Mouse (Mus musculus): ENCODE measurements around the gene Dync1li1. TPM values are rescaled to one million over a fixed set of nuclear protein-coding genes. Genes with fewer than 3 reads are reported as not detected.
A peak's percentile ranks its signal among the peaks of the same experiment; 100 is the strongest.

The Dync1li1 gene
- polyA plus RNA-seq (2014; fragmentation: Nextera tagmentation; extraction: Ambion mirVana) = 49.9 and 51.1 TPM in 2 replicates

DNA sequence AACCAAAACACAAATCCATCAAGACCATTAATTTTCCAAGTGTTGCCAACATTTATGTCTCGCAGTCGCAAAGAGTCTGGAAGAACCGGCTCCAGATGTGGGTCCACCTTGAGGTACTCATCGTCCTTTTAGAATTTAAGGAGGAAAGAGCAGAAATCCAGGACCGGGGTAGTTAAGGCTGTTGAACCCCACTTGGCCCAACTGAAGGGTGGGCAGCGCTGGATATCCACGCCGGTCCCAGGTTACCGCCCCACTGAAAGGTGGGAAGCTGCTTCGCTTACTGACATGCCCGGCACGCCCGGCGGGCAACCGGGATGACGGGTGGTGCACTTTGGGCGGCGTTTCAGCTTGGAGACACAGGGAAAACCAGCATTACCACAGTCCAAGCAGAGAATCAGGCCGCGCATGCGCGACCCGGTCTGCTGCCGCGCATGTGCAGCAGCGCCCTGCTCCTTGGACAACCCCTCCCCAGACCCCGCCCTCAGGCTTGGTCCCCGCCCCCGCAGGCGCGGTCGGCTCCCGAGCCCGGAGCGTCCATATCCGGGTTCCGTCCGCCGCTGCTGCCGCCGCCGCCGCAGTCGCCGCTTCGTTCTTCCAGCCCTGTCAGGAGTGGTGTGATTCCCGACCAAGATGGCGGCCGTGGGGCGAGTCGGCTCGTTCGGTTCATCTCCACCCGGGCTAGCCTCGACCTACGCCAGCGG, at the start of gene Dync1li1:
Gene Dync1li1 (plus strand): TSS at position 539 of the 701 bp plus-strand sequence.
- Histone ChIP-seq H3K9ac (peak within 1 kb of the TSS; percentile 88), H3K9me3 (ENCODE audit: low read depth, low read length) (no peaks in the 10 kb centered on the region), H3K27me3 (ENCODE audit: insufficient read depth, low read length) (no peaks in the 10 kb centered on the region), H3K4me3 (ENCODE audit: low read depth, low read length) (peak within 1 kb of the TSS; percentile 93), H3K36me3 (ENCODE audit: insufficient read depth) (peaks cover 14% of the 10 kb centered on the region), H3K27ac (ENCODE audit: low read depth) (peak within 1 kb of the TSS; percentile 88), H3K4me2 (peak within 1 kb of the TSS; percentile 92), H3K4me1 (ENCODE audit: insufficient read depth) (peaks cover 13% of the 10 kb centered on the region; the same call in 1 of the 2 replicates)
- WGBS = under 1% methylated on average over 52 of the region's 57 CpGs
- ATAC-seq (ENCODE audit: insufficient read depth) (peak; percentile 98), DNase-seq (peak; percentile 98)
- TF ChIP-seq CTCF (IDR thresholded peaks at IDR 0.05; ENCODE audit: low read depth) = no peak

DNA sequence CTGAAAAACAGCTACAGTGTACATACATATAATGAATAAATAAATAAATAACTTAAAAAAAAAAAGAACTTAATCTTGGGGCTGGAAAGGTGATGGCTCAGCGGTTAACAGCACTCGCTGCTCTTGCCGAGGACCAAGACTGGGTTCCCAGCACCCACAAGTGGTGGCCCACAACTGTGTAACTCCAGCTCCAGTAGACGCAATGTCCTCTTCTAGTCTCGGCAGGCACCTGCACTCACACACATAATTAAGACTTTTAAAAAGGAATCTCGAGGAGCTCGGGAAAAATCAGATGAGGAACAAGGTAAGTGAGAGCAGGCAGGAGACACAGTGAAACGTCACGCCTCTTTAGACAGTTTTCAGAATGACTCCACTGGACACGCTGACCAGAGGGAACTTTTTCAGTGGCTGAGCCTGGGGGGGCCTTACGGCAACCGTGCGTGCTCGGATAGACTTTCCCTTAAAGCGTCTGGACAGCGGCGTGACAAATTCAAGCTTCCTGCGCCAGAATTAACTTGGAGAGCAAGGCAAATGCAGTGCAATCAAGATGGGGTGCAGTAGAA, 49.3 kb upstream of the Dync1li1 start:
- Histone ChIP-seq H3K27ac (ENCODE audit: low read depth) (peak overlapping the region; percentile 87), H3K4me3 (ENCODE audit: low read depth, low read length) (peak overlapping the region; percentile 84), H3K9ac (peak overlapping the region; percentile 73), H3K36me3 (ENCODE audit: insufficient read depth) (0 out of 2 replicates have a peak, but pooled peaks cover 6% of the 10 kb centered on the region), H3K4me2 (peak overlapping the region; percentile 85), H3K9me3 (ENCODE audit: low read depth, low read length) (no peaks in the 10 kb centered on the region), H3K4me1 (ENCODE audit: insufficient read depth) (no peaks in the 10 kb centered on the region), H3K27me3 (ENCODE audit: insufficient read depth, low read length) (peaks cover 5% of the 10 kb centered on the region; the same call in 1 of the 2 replicates)
- peak; percentile 19 for DNase-seq
- ATAC-seq (ENCODE audit: insufficient read depth) = no peak
- TF ChIP-seq CTCF (IDR thresholded peaks at IDR 0.05; ENCODE audit: low read depth) = peak; percentile 0; the same call in 1 of the 2 replicates
- WGBS = 11% methylated on average over 18 of the region's 18 CpGs

DNA sequence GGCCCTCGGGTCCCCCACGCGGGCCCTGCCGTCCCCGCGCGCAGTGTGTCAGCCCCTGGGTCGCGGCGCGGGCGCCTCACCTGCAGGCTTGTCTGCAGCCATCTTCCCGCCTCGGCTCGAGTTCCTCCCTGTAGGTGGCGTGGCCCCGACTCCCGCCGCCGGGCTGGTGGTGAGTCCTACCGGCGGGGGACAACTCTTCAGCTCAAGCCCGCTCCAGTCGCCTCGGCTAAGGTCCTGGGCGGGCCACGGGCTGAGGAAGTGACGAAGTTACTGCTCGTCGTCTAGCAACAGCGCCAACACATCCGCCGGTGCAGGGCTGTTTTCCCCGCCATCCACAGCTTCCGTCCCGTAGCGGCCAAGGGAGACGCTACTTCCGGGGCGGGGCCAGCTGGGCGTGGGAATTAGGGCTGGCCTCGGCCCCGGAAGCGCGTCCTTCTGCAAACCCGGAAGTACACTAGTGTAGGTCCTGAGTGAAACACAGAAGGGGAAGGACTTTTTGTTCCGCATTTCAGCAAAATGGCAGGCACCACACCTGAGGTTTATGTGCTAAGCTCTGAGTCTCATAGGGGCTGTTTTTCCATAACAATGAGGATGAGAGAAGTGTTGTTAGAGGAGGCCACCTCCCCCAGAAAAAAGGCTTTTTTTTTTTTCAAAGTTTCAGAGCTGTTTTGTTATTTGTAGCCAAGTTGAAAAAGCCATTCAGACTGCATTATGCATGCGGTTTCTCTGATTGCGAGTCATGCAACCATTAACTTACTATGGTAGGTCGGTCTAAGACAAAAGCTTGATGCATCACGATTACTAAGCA, 48.5 kb upstream of the Dync1li1 start, which contains the start of gene Cnot10:
Gene Cnot10 (minus strand): TSS at position 346 of the 808 bp plus-strand sequence.
- peak; percentile 99 for ATAC-seq (ENCODE audit: insufficient read depth)
- H3K27me3 ChIP-seq (ENCODE audit: insufficient read depth, low read length) = peaks cover 5% of the 10 kb centered on the region; the same call in 1 of the 2 replicates
- H3K9me3 ChIP-seq (ENCODE audit: low read depth, low read length) = no peaks in the 10 kb centered on the region
- peak; percentile 53 for TF ChIP-seq CTCF (IDR thresholded peaks at IDR 0.05; ENCODE audit: low read depth)
- H3K9ac ChIP-seq = peak within 1 kb of the TSS; percentile 73
- 4% methylated on average over 51 of the region's 51 CpGs for WGBS
- peak within 1 kb of the TSS; percentile 85 for H3K4me2 ChIP-seq
- 0 out of 2 replicates have a peak, but pooled peaks cover 6% of the 10 kb centered on the region for H3K36me3 ChIP-seq (ENCODE audit: insufficient read depth)
- H3K4me3 ChIP-seq (ENCODE audit: low read depth, low read length) = peak within 1 kb of the TSS; percentile 84
- no peaks in the 10 kb centered on the region for H3K4me1 ChIP-seq (ENCODE audit: insufficient read depth)
- H3K27ac ChIP-seq (ENCODE audit: low read depth) = peak within 1 kb of the TSS; percentile 87
- DNase-seq = peak; percentile 100

DNA sequence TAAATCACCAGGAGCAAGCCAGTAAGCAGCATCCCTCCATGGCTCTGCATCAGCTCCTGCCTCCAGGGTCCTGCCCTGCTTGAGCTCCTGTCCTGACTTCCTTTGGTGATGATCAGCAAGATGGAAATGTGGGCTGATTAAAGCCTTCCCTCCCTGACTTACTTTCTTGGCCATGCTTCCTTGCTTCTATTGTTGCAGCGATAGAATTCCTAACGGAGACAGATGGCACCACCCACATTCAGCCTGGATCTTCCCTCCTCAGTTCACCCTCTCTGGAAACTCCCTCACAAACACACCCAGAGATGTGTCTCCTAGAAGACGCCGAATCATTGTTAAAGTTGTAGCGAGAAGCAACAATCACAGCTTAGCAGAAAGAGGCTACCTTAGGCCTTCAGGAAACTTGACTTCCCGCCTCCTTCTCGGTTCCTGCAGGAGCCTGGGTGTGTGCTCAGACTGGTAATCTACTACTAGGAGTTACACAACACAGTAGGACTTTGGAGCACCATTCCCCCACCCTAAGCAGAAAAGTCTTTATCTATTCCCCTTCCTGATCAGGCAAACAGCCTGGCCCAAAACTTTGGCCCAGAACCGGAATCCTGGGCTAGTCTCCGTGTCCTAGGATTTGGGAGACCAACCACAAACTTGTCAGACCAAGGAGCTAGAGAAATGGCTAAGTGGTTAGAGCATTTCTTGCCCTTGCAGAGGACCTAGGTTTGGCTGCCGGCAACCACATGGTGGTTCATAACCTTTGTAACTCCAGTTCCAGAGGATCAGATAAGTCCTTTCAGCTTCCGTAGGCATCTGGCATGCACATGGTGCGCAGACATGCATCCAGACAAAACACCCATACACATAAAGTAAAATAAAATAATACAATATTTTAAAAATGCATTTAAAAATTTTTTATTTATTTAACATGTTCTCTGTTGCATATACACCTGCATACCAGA, 41.8 kb upstream of the Dync1li1 start:
- H3K4me2 ChIP-seq = no peak overlapping the region
- H3K4me3 ChIP-seq (ENCODE audit: low read depth, low read length) = no peak overlapping the region
- no peaks in the 10 kb centered on the region for H3K9me3 ChIP-seq (ENCODE audit: low read depth, low read length)
- DNase-seq = no peak
- H3K36me3 ChIP-seq (ENCODE audit: insufficient read depth) = no peaks in the 10 kb centered on the region
- no peak for ATAC-seq (ENCODE audit: insufficient read depth)
- 83% methylated on average over 12 of the region's 12 CpGs for WGBS
- peaks cover 7% of the 10 kb centered on the region; the same call in 1 of the 2 replicates for H3K27me3 ChIP-seq (ENCODE audit: insufficient read depth, low read length)
- TF ChIP-seq CTCF (IDR thresholded peaks at IDR 0.05; ENCODE audit: low read depth) = no peak; the same call in 1 of the 2 replicates
- H3K4me1 ChIP-seq (ENCODE audit: insufficient read depth) = no peaks in the 10 kb centered on the region
- H3K27ac ChIP-seq (ENCODE audit: low read depth) = no peak overlapping the region
- H3K9ac ChIP-seq = no peak overlapping the region

DNA sequence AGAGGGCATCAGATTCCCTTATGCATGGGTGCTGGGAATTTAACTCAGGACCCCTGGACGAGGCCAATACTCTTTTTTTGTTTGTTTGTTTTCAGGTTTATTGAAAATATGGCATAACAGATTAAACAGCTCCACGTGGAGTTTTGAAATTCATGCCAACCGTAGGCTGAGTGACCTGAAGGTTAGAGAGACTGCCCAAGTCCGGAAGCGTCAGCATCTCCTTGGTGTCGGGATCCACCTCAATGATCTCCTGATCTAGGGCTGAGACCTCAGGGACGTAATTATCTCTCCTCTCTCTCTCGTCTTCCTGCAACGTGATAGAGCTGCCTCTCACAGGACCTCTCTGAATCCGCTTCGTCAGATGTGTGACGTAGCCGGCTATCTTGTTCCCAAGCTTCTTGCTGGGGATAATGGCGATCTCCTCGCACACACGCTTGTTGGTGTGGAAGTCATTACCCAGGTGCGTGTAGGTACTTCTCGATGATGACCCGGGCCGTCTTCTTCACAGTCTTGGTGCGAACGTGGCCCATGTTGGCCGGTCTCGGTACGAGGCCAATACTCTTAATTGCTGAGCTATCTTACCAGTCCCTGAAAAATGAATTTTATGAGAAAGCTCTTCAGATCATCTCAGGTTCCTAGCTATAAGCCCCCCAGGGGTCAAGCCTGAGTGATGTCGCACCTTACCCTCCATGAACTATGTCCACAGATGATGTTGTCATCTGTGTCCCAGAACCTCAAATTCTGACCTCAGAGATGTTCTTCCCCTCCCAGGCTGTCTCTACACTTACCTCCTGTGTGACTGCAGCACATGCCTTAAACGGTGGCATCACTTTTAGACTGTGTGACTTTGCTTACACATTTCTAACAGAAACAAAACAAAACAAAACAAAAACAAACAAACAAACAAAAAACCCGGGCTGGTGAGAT, 40.8 kb upstream of the Dync1li1 start:
- WGBS = 76% methylated on average over 28 of the region's 28 CpGs
- ATAC-seq (ENCODE audit: insufficient read depth) (no peak; the same call in 1 of the 2 replicates), DNase-seq (no peak)

More for the DNA sequence above, 40.8 kb upstream of the Dync1li1 start:
- Histone ChIP-seq H3K4me3 (ENCODE audit: low read depth, low read length) (no peak overlapping the region), H3K4me2 (no peak overlapping the region), H3K27ac (ENCODE audit: low read depth) (no peak overlapping the region), H3K9me3 (ENCODE audit: low read depth, low read length) (no peaks in the 10 kb centered on the region), H3K4me1 (ENCODE audit: insufficient read depth) (no peaks in the 10 kb centered on the region), H3K9ac (no peak overlapping the region), H3K27me3 (ENCODE audit: insufficient read depth, low read length) (peaks cover 7% of the 10 kb centered on the region; the same call in 1 of the 2 replicates), H3K36me3 (ENCODE audit: insufficient read depth) (no peaks in the 10 kb centered on the region)
- 0 out of 2 replicates have a peak, but pooled peaks have one; percentile 4 for TF ChIP-seq CTCF (IDR thresholded peaks at IDR 0.05; ENCODE audit: low read depth)
